Mouse (Mus musculus) hindbrain, embryonic 16.5 days (tissue): ENCODE results near the gene Gm17349. TPM values are rescaled to one million over a fixed set of nuclear protein-coding genes. Genes with fewer than 3 reads are reported as not detected.
A peak's percentile ranks its signal among the peaks of the same experiment; 100 is the strongest.

ENCODE experiments used
- ATAC-seq: fragments of 200-750 bp; cut with Nextera tagmentation; 2 replicates; pipeline ENCODE4 v1.8.0; 2017; ENCODE audit warnings: moderate TSS enrichment, moderate library complexity
- H3K27ac ChIP-seq: fragments of 300-500 bp; sonication (generic); 2 replicates; pipeline ENCODE4 v1.5.1; 2014; ENCODE audit warnings: low read depth, mild to moderate bottlenecking, control low read depth, low read length, moderate library complexity
- H3K27me3 ChIP-seq: fragments of 300-500 bp; sonication (generic); replicated peaks from 2 replicates; pipeline ENCODE4 v1.6.1; 2014; ENCODE audit warnings: low read length; ENCODE audit not compliant: control insufficient read depth, insufficient read depth
- H3K36me3 ChIP-seq: fragments of 300-500 bp; sonication (generic); 2 replicates; pipeline ENCODE4 v1.6.1; 2014; ENCODE audit warnings: mild to moderate bottlenecking, low read length, moderate library complexity, mixed read lengths; ENCODE audit not compliant: control insufficient read depth, insufficient read depth
- H3K4me1 ChIP-seq: fragments of 300-500 bp; sonication (generic); 2 replicates; pipeline ENCODE4 v1.6.1; 2014; ENCODE audit warnings: low read depth, low read length; ENCODE audit not compliant: control insufficient read depth, insufficient read depth
- H3K4me2 ChIP-seq: fragments of 300-500 bp; sonication (generic); 2 replicates; pipeline ENCODE4 v1.6.1; 2014; ENCODE audit warnings: mild to moderate bottlenecking, low read length, control low read depth, moderate library complexity
- H3K4me3 ChIP-seq: fragments of 300-500 bp; sonication (generic); 2 replicates; pipeline ENCODE4 v1.5.1; 2014; ENCODE audit warnings: mild to moderate bottlenecking, low read length, control low read depth, moderate library complexity
- H3K9ac ChIP-seq: fragments of 300-500 bp; sonication (generic); 2 replicates; pipeline ENCODE4 v1.6.1; 2014; ENCODE audit warnings: low read depth, mild to moderate bottlenecking, control low read depth, low read length, moderate library complexity
- H3K9me3 ChIP-seq: fragments of 300-500 bp; sonication (generic); 2 replicates; pipeline ENCODE4 v1.6.1; 2014; ENCODE audit warnings: mild to moderate bottlenecking, low read length, moderate library complexity; ENCODE audit not compliant: control insufficient read depth
- WGBS: fragments of 180-500 bp; shearing (Covaris S2); extraction: QIAGEN DNeasy Blood & Tissue Kit; methylation state at CpG from one replicate; pipeline ENCODE4 v1.1.7; 2014; 5-methylcytosine and 5-hydroxymethylcytosine counted together
- polyA plus RNA-seq: library from polyadenylated mRNA; unstranded; fragments of >200 nt; fragmentation: Nextera tagmentation; extraction: Ambion mirVana; gene quantifications from 2 replicates; pipeline ENCODE4 v1.2.1, GENCODE M21; 2015

Gm17349 gene
- polyA plus RNA-seq = not detected in 2 replicates

DNA sequence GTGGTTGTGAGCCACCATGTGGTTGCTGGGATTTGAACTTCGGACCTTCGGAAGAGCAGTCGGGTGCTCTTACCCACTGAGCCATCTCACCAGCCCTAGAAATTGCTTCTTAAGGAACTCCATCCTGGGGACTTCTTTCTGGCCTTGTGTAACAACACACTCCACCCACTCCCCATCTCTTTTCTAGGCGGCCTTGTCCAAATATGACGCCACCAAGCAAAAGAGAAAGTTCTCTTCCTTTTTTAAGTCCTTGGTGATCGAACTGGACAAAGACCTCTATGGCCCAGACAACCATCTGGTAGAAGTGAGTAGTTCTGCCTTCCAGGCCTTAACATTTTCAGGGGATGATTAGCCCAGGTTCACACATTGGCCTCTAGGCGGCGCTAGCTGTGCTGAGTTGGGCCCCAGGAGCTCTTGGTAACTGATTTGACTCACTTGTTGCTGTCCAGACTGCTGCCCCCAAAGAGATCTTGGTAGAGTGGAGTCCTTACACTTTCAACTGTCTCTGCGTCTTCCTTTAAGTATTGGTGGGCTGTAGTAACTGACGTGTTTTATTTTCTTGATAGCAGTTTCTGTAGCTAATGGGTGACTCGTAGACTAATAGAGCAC lies at the start of gene Gm17349:
Gm17349 (minus strand) TSS at position 51 of the 609 bp plus-strand sequence.
- 61% methylated on average over 9 of the region's 11 CpGs for WGBS

DNA sequence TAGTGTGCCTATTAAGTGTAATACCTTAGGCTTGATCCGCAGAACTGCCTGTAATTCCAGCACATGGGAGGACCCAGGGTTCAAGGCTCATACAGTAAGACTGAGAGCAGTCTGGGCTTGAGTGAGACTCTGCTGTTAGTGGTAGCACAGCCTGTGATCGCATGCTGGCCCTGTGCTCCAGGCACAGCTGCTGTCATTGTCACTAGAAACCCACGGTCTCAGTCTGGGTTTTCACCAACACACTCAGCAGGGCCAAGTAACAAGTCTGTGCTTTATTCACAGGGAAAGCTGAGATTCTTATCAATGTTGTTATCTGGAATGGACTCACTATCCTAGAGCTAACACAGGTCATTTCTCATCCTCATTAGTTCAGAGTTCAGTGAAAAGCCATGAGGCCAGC lies 48.9 kb upstream of the Gm17349 start:
- H3K4me3 ChIP-seq = no peak overlapping the region
- 66% methylated on average over 3 of the region's 3 CpGs for WGBS
- ATAC-seq = no peak

More for the DNA sequence above, at the start of gene Gm17349:
- Histone ChIP-seq H3K4me1 (peaks cover 28% of the 10 kb centered on the region), H3K9me3 (no peaks in the 10 kb centered on the region), H3K9ac (peak within 1 kb of the TSS; percentile 56), H3K4me2 (peak within 1 kb of the TSS; percentile 86), H3K36me3 (peaks cover 38% of the 10 kb centered on the region), H3K27me3 (no peaks in the 10 kb centered on the region), H3K27ac (peak within 1 kb of the TSS; percentile 75), H3K4me3 (peak within 1 kb of the TSS; percentile 77)
- ATAC-seq = no peak

DNA sequence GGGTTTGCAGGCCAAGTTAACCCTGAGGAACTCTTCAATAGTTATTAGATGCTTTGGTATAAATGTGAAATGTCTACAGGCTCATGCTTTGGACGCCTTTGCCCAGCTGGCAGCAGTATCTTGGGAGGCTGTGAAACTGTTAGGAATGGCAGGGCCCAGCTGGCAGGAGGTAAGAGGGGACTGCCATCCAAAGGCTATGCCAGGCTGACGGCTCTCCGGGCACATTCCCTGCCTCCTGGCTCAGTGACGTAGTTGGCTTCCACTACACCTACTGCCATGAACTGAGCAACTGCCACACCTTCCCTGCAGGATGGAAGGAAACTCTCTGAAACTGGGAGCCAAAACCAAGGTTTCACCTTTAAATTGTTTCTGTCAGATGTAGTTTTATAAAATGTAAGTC lies 34.9 kb upstream of the Gm17349 start:
- Histone ChIP-seq H3K27me3 (no peaks in the 10 kb centered on the region), H3K9ac (no peak overlapping the region), H3K4me1 (no peaks in the 10 kb centered on the region), H3K9me3 (no peaks in the 10 kb centered on the region), H3K27ac (no peak overlapping the region), H3K36me3 (peaks cover 45% of the 10 kb centered on the region), H3K4me3 (no peak overlapping the region), H3K4me2 (no peak overlapping the region)
- no peak for ATAC-seq
- 95% methylated on average over 4 of the region's 4 CpGs for WGBS

More for the DNA sequence above, 48.9 kb upstream of the Gm17349 start:
- H3K27ac ChIP-seq = no peak overlapping the region
- H3K9ac ChIP-seq = no peak overlapping the region
- no peak overlapping the region for H3K4me2 ChIP-seq
- H3K27me3 ChIP-seq = no peaks in the 10 kb centered on the region
- peaks cover 4% of the 10 kb centered on the region; the same call in 1 of the 2 replicates for H3K9me3 ChIP-seq
- no peaks in the 10 kb centered on the region; the same call in 1 of the 2 replicates for H3K36me3 ChIP-seq
- H3K4me1 ChIP-seq = no peaks in the 10 kb centered on the region

DNA sequence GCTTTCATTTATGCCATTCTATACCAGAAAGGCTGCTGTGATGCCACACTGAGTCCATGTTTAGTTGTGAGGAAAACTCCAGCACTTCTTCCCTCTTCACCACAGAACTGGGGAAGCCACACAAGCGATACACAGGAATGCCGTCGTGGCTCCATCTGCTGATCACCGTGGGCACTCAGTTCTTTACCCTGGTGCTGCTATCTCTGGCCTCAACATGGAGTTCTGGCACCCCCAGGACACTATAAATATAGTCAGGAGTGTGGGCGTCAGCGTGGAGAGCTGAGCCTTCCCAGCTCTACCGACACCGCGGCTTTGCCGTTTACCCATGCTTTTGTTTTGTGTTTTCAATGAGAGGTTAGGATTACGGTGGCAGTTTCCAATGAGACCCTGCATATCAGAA lies 31.4 kb upstream of the Gm17349 start:
- no peak for ATAC-seq
- H3K4me2 ChIP-seq = no peak overlapping the region
- peaks cover 38% of the 10 kb centered on the region for H3K36me3 ChIP-seq
- H3K4me3 ChIP-seq = no peak overlapping the region
- no peaks in the 10 kb centered on the region for H3K4me1 ChIP-seq
- 93% methylated on average over 11 of the region's 11 CpGs for WGBS
- H3K27me3 ChIP-seq = no peaks in the 10 kb centered on the region
- no peak overlapping the region for H3K27ac ChIP-seq
- H3K9me3 ChIP-seq = no peaks in the 10 kb centered on the region
- H3K9ac ChIP-seq = no peak overlapping the region

DNA sequence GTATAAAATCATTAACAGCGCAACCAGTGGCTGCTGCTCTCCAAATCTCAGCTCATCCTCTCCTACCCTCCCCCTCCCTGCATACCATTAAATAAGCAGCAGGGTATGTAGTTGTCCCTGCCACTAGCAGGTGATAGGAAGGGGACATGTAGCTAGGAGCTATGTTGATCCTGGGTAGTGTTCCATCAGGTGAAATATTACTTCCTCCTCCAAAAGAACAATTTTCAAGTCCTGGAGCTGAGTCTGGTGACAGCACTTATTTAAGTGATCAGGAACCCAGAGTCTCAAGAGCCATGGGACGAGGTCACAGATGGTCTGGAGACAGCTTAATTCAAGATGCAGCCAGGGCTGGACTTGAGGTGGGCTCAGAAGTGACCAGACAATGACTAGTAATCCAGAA lies 30.3 kb upstream of the Gm17349 start:
- Histone ChIP-seq H3K9ac (no peak overlapping the region), H3K36me3 (peaks cover 33% of the 10 kb centered on the region), H3K27ac (no peak overlapping the region), H3K27me3 (no peaks in the 10 kb centered on the region), H3K9me3 (no peaks in the 10 kb centered on the region), H3K4me3 (no peak overlapping the region), H3K4me1 (no peaks in the 10 kb centered on the region), H3K4me2 (no peak overlapping the region)
- ATAC-seq = no peak
- 89% methylated on average over 2 of the region's 2 CpGs for WGBS

DNA sequence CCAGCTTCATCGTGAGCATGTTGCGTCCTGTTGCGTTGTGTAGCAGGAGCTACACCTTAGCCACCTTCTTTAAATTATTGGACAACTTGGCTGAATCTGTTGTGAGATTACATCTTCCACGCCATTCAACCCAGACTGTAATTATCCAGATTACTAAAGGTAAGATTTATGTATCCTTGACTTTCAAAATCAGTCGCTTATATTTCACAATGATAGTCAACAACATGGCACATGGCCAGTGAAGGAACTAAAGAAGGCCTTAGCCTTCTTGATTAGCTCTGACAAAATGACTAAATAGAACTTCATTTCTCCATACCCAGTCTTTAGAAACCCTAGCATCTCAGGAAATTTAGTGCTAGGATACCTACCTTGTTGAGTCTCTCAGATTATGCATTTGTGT lies 27.9 kb upstream of the Gm17349 start:
- ATAC-seq = no peak
- Histone ChIP-seq H3K4me2 (no peak overlapping the region), H3K27ac (no peak overlapping the region), H3K4me3 (no peak overlapping the region), H3K36me3 (peaks cover 28% of the 10 kb centered on the region), H3K4me1 (no peaks in the 10 kb centered on the region), H3K27me3 (no peaks in the 10 kb centered on the region), H3K9ac (no peak overlapping the region), H3K9me3 (no peaks in the 10 kb centered on the region)
- WGBS = 95% methylated on average over 5 of the region's 5 CpGs

DNA sequence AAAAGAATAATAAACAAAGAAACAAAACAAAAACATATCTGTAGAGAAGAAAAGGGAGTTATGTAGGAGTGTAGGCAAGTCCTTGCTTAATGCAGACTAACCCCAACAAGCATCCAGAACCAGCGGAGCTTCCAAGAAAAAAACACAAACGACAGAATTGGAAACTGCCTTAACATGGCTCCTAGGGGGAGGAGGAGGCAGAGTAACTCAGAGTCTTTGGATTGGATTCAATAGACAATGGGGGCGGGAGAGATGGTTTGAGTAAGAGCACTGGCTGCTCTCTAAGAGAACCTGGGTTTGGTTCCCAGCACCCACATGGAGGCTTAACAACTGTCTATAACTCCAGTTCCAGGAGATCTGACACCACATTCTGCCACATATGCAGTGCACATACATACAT lies 26.4 kb upstream of the Gm17349 start:
- Histone ChIP-seq H3K27me3 (no peaks in the 10 kb centered on the region), H3K4me2 (no peak overlapping the region), H3K36me3 (peaks cover 27% of the 10 kb centered on the region), H3K4me1 (peaks cover 1% of the 10 kb centered on the region), H3K9ac (no peak overlapping the region), H3K4me3 (no peak overlapping the region), H3K27ac (no peak overlapping the region), H3K9me3 (no peaks in the 10 kb centered on the region)
- WGBS = 95% methylated on average over 3 of the region's 3 CpGs
- no peak for ATAC-seq

DNA sequence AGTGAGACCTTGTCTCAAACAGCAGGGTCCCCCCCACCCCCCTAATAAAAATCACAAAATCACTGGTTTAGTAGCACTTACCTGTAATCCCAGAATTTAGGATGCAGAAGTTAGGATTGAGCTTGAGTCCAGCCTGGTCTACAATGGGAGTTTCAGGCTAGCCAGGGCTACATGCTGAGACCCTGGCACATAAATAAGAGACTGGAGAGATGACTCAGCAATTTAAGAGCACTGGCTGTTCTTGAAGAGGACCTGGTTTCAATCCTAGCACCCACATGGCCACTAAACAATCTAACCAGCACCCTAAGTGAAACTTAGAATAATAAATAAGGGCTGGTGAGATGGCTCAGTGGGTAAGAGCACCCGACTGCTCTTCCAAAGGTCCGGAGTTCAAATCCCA lies 25.9 kb upstream of the Gm17349 start:
- ATAC-seq = no peak
- H3K4me3 ChIP-seq = no peak overlapping the region
- no peak overlapping the region for H3K4me2 ChIP-seq
- 100% methylated on average over 2 of the region's 2 CpGs for WGBS
- peaks cover 22% of the 10 kb centered on the region for H3K36me3 ChIP-seq
- peaks cover 6% of the 10 kb centered on the region for H3K4me1 ChIP-seq
- H3K9ac ChIP-seq = no peak overlapping the region
- no peaks in the 10 kb centered on the region for H3K27me3 ChIP-seq
- H3K27ac ChIP-seq = no peak overlapping the region
- H3K9me3 ChIP-seq = no peaks in the 10 kb centered on the region

DNA sequence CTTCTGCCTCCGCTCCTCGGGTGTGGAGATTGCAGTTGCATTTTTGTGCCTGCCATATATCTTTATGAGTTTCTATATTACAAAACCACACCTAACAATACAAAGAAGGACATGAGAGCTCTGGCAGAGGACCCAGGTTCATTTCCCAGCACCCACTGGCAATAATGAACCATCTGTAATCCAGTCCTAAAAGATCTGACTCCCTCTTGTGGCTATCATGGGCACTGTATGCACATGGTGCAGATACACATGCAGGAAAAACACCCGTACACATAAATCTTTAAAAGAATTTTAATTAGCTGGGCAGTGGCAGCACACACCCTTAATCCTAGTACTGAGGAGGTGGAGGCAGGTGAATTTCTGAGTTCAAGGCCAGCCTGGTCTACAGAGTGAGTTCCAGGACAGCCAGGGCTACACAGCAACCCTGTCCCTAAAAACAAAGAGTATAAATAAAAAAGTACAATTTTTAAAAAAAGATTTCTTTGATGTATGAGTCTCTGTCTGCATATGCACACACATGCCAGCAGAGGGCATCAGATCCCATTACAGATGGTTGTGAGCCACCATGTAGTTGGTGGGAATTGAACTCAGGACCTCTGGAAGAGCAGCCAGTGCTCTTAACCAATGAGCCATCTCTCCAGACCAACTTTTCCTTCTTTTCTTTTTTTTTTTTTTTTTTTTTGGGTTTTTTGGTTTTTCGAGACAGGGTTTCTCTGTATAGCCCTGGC lies 23.9 kb upstream of the Gm17349 start:
- Histone ChIP-seq H3K27ac (no peak overlapping the region), H3K4me2 (no peak overlapping the region), H3K9ac (no peak overlapping the region), H3K4me1 (peaks cover 15% of the 10 kb centered on the region), H3K9me3 (no peaks in the 10 kb centered on the region), H3K4me3 (no peak overlapping the region), H3K27me3 (no peaks in the 10 kb centered on the region), H3K36me3 (peaks cover 11% of the 10 kb centered on the region)
- no peak for ATAC-seq
- WGBS = over 99% methylated on average over 3 of the region's 4 CpGs
